Mouse (Mus musculus) hematopoietic stem cell, adult 5-6 weeks (primary cell): Measurements from ENCODE around the gene Gucy1b1. TPM values are rescaled to one million over a fixed set of nuclear protein-coding genes. Genes with fewer than 3 reads are reported as not detected.

ENCODE experiments used
- ATAC-seq, 2 experiments: fragments of 125-278 bp in 1 of 2; replicated peaks in 1 of 2; 2 replicates each; pipeline ENCODE4 v1.8.0; 2016 to 2017; ENCODE audit warnings: inconsistent platforms in 2 of 2, mild to moderate bottlenecking in 2 of 2, moderate number of reproducible peaks in 2 of 2, low read depth in 1 of 2, moderate TSS enrichment in 1 of 2; ENCODE audit not compliant: low FRiP score in 2 of 2, poor library complexity in 2 of 2, severe bottlenecking in 2 of 2, insufficient read depth in 1 of 2, low TSS enrichment in 1 of 2
- total RNA-seq: library from RNA; stranded (forward); fragments of 172-1452, 232-1000 nt; gene quantifications from 2 replicates; pipeline ENCODE4 v1.2.3, GENCODE M21; 2017

Gucy1b1 gene
- total RNA-seq: 1.1 and 1.4 TPM in 2 replicates

- ATAC-seq: peak; percentile 97 to 99
These were observed at the start of gene Gucy1b1 for GRCm38 (mm10) chr3:82074201-82074851. Gene Gucy1b1, minus strand, starts transcription at chr3:82074689.

- ATAC-seq: no peak
These were observed 44.4 kb upstream of the Gucy1b1 start for GRCm38 (mm10) chr3:82118916-82119315.

- no peak for ATAC-seq
These were observed 38.0 kb upstream of the Gucy1b1 start for GRCm38 (mm10) chr3:82112439-82112838.

GRCm38 (mm10) chr3:82111986-82112385 is 37.5 kb upstream of the Gucy1b1 start:
- no peak for ATAC-seq

DNA sequence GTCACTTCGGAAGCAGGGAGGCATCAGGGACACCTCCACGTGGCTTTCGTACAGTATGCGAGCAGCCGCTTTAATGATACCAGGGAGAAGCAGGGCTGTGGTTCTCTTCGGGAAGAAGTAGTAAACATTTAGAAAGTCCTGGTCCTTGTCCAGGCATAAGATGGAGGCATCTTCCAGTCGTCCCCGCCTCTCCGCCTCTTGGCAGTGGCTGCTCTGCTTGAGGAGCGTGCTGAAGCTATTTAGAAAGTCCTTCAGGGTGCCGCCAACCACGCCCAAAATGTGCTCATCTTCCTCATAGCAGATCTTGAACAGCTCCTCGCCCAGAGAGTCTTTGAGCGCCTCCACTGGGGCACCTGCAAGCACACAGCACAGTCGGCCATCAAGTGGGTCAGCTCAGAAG is 34.5 kb upstream of the Gucy1b1 start:
- no peak for ATAC-seq

GRCm38 (mm10) chr3:82104229-82104628 is 29.7 kb upstream of the Gucy1b1 start:
- no peak for ATAC-seq

- ATAC-seq: no peak
These were observed 24.6 kb upstream of the Gucy1b1 start for GRCm38 (mm10) chr3:82099127-82099526.

DNA sequence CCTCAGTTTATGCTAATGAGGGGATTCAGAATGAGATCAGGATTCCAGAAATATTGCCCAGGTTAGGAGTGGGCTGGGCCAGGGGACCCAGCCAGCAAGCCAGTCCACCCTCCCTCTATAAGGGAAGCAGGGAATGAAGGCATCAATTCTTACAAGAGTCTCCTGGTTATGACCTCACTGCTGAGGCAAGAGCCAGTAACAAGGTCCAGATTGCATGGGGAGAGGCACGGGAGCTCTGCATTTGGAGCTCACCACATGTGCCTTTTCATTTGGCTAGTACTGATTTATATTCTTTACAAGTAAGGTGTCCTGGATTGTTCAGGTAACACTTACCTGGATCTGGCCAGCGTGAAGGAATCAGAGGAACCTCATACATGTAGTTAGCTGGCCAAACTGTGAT is 22.3 kb upstream of the Gucy1b1 start:
- no peak for ATAC-seq

- ATAC-seq: 0 out of 4 replicates have a peak, but pooled peaks of 1 of the 2 experiments have one; percentile 8
These were observed 728 bp downstream of the Gucy1b1 start for GRCm38 (mm10) chr3:82073741-82074181.

DNA sequence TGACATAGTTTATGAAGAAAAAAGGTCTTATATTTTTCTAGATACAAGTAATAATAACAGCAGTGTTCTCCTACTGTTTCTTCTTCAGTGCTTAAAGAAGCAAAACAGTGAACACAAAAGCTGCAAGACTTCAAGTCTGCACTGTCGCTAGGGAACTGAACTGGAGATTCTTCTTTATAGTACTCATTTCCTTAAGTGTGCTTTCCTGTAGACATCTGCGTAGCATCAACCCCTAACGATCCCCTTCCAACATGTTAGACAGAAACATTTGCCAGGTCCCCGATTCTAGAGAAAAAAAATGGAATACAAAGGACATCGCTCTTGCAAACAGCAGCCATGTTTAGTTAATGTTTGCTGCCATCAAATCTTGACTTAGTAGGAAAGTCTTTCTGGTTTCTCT is 6.7 kb downstream of the Gucy1b1 start:
- ATAC-seq: no peak

DNA sequence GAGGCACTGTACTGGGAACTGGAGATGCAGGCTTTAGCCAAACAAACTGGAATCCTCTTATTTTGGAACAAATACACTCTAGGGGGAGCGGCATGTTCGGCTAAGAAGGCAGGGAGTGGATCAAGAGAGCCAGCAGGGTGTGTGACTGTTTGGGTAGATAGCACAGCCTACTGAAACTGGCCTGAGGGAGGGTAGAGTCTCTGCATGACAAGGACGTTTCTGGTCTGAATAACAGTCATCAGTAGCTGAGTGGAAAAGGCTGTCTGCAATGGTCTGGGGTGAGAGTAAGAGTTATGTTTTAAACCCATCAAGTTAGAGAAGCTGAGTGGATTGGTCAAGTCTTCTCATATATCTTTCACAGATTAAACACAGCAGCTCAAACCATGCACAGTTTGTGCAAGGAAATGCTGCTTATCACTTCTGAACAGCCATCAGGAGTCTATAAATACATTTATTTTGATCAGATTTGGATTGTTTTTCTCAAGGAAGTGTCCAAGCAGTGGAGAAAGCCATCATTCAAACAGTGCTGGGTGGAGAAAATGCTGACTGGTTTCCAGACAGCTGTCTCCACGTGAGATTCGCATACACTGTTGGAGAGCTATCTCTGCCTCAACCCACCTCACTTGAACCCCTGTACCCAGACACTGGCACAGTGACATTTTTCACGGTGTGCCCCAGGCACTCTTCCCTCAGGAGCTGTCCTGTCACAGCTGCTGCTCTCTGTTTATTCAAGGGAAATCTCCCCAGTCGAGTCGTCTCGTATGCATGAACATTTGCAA is 12.9 kb downstream of the Gucy1b1 start:
- peak; percentile 42 to 56; a peak in 3 of 4 replicates for ATAC-seq

- no peak for ATAC-seq
These were observed 17.3 kb downstream of the Gucy1b1 start for GRCm38 (mm10) chr3:82057201-82057600.

GRCm38 (mm10) chr3:82054283-82054974 is 20.1 kb downstream of the Gucy1b1 start:
- ATAC-seq: no peak

GRCm38 (mm10) chr3:82052029-82052428 is 22.5 kb downstream of the Gucy1b1 start:
- ATAC-seq: no peak

- no peak for ATAC-seq
These were observed 23.0 kb downstream of the Gucy1b1 start for GRCm38 (mm10) chr3:82051468-82051867.

- no peak for ATAC-seq
These were observed 25.8 kb downstream of the Gucy1b1 start for GRCm38 (mm10) chr3:82048681-82049080.

GRCm38 (mm10) chr3:82048078-82048477 is 26.4 kb downstream of the Gucy1b1 start:
- ATAC-seq: no peak
